Mouse (Mus musculus) c-Kit-positive CD71-negative TER-119-negative erythroid progenitor cells, embryonic 14.5 days (primary cell): ENCODE measurements around the gene Gpr153.
A peak's percentile ranks its signal among the peaks of the same experiment; 100 is the strongest.

ENCODE experiments used
- DNase-seq: peaks from one replicate; pipeline ENCODE4 v3.0.0-alpha.2; 2013; ENCODE audit warnings: low read depth

Gene Gpr153

GRCm38 (mm10) chr4:152315498-152316213 lies 41.6 kb downstream of the Gpr153 start:
- DNase-seq = no peak

GRCm38 (mm10) chr4:152317631-152318033 lies 43.6 kb downstream of the Gpr153 start:
- no peak for DNase-seq

- DNase-seq = peak; percentile 53
Observed at GRCm38 (mm10) chr4:152318517-152319234, 44.6 kb downstream of the Gpr153 start, which contains the start of gene Rnf207. Gene Rnf207, minus strand, starts transcription at chr4:152318993.

GRCm38 (mm10) chr4:152321464-152321863 lies 47.4 kb downstream of the Gpr153 start:
- no peak for DNase-seq

GRCm38 (mm10) chr4:152324641-152325562 lies 50.9 kb downstream of the Gpr153 start:
- no peak for DNase-seq

GRCm38 (mm10) chr4:152325574-152326411 lies 51.8 kb downstream of the Gpr153 start, which contains the start of gene Rpl22:
Gene Rpl22, plus strand, starts transcription at chr4:152325742.
- DNase-seq = peak; percentile 93

- no peak for DNase-seq
Observed at GRCm38 (mm10) chr4:152326543-152326942, 52.5 kb downstream of the Gpr153 start.

GRCm38 (mm10) chr4:152328691-152329090 lies 54.7 kb downstream of the Gpr153 start:
- no peak for DNase-seq

- DNase-seq = peak; percentile 63
Observed at GRCm38 (mm10) chr4:152332952-152333351, 58.9 kb downstream of the Gpr153 start.

GRCm38 (mm10) chr4:152333587-152333986 lies 59.6 kb downstream of the Gpr153 start:
- DNase-seq = no peak
